Mouse (Mus musculus): ENCODE measurements around the gene Wdfy4. TPM values are rescaled to one million over a fixed set of nuclear protein-coding genes. Genes with fewer than 3 reads are reported as not detected.

Gene Wdfy4
- 1.9 and 2.8 TPM in 2 replicates for polyA plus RNA-seq (2012; rRNA removed)

GRCm38 (mm10) chr14:33185068-33185800, at the start of gene Wdfy4:
Gene Wdfy4, minus strand, starts transcription at chr14:33185508.
- DNase-seq (ENCODE audit: low spot score): no peak

DNA sequence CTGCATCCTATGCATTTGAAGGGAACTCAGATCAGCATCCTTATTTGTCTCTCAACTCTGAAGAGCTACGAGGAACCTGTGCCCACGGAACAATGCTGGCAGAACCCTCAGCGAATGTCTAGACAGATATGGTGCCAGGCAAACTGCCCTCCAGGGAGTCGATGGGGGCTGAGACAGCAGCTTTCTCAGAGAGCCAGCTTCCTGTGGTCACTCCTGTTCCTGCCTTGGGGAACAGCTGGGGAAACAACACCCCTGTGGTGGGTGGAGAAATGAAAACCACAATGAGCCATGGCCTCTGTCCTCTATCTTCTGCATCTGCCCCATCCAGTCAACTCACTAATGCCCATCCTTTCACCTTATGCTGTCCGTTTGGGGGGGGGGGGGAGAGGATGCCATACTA, 46.7 kb upstream of the Wdfy4 start:
- DNase-seq (ENCODE audit: low spot score): no peak

DNA sequence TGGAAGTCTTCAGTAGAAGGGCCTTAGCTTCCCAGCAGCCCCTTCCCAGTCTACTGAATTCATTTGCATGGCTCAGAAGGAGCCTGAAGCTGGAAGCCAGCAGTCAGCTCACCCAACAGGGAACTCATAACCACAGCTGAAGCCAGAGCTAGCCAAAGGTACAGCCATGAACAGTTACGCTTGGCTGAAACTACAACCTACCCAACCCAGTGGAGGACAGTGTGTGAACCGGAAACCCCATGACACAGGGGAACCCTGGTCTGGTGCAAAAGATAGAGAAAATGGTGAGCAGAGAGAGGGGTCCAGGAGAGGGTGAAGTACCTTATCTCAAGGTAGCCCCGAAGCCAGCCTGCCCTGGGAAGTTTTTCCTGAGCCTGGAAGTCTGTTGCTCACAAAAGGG, 46.0 kb upstream of the Wdfy4 start:
- no peak for DNase-seq (ENCODE audit: low spot score)

- DNase-seq (ENCODE audit: low spot score): no peak
These were observed 45.4 kb upstream of the Wdfy4 start for GRCm38 (mm10) chr14:33230672-33231071.

DNA sequence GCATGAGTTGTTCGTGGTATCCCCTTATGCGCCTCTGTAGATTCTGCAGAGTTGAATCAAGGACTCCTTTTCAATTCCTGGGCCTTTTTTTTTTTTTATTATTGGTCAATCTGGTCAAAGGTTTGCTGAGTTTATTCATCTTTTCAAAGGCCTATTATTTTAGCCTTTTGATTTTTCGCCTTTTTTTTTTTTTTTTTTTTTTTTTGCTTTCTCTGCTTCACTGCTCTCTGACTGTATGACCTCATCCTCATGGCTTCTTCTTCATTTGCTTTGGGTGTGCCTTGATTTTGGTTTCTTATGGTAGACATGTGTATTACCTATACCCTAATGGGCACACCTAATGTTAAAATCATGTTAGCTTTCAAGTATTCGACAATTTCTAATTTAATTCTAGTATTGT, 39.9 kb upstream of the Wdfy4 start:
- DNase-seq (ENCODE audit: low spot score): no peak

- no peak for DNase-seq (ENCODE audit: low spot score)
These were observed 31.3 kb upstream of the Wdfy4 start for GRCm38 (mm10) chr14:33216343-33217208.

DNA sequence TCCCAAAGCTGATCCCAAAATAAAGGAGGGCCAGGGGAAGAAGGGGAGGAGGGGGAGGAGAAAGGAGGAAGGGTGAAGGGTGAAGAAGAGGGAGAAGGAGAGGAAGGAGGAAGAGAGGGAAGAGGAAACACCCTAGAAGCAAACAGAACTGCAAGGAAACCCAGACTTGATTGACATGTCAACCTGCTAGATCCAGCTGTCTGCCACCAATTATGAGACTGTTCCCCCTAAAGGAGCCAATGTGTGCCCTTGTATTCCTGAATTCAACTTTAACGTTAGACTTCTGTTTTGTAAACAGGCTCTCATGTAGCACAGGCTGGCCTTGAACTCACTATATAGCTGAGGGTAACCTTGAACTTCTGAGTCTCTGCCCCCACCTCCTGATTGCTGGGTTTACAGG, 29.9 kb upstream of the Wdfy4 start:
- no peak for DNase-seq (ENCODE audit: low spot score)

DNA sequence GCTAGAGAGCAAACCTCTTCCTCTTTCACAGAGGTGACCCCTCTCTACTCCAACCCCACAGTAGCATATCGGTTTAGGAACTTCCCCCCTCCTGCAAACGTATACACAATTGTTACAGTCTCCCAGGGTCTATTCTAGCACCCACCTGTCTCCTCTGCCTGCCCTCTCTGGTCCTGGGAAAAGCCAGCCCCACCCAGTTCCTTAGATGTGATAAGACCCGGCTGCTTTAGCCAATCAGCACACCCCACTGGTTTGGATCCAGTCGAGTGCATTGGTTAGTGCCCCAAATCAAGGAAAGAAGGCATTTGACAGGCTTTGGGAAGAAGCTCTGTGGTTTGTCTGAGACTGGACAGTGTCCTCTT, 29.4 kb upstream of the Wdfy4 start:
- DNase-seq (ENCODE audit: low spot score): no peak

DNA sequence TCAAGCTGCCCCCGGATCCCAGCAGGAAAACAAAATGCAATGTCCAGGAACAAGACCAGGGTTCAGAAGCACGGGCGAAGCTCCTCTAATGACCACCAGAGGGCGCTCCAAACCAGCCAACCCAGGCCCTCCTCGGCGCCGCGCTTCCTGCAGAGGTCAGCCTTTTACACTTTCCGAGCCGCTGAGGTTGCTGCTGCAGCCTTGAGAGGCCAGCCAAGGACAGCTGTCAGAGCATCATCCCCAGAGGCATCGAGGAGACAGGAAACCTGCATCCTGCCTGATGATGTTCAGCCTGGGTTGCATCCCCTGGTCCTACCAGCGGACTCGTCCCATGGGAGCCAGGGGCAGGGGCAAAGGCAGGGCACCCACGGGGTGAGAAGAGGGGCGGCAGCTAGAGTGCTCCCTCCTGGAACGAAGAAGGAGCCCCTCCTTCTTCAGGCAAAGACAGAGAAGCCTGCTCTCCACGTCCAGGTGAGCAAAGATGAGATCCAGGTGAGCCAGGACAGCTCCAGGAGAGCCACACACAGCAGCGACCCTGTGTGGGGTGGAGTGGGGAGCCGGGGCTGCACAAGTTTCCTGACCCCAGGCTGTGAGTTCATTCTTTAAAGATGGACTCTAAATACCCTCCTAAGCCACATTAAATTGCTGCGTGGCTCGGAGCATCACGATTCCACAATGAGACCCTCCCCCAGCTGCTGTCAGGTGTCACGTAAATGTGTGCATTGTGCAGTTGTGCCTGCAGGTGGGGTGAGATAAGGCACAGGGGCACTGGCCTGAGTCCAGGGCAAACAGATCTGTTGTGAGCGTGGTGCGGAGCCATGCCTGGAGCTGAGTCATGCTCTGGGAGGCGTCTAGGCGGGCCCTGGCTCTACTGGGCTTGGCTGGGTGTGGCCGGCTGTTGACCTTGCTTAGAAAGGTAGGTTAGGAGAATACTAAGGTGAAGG, 28.8 kb upstream of the Wdfy4 start, which contains the start of gene Arhgap22:
Arhgap22 (plus strand) TSS at position 204 of the 944 bp plus-strand sequence.
- peak; percentile 70 for DNase-seq (ENCODE audit: low spot score)

DNA sequence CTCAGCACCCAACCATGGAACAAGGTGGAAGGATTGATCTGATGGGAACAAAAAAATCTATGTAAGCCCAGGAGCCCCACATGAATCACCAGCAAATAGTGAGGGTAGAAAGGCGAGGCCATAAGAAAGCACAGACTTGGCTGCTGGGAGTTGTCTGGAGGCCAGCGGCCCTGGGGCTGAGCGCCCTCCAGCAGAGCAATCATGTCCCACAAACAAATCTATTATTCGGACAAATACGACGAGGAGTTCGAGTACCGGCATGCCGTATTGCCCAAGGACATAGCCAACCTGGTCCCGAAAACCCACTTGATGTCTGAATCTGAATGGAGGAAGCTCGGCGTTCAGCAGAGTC, 27.6 kb upstream of the Wdfy4 start:
- no peak for DNase-seq (ENCODE audit: low spot score)

- no peak for DNase-seq (ENCODE audit: low spot score)
These were observed 27.1 kb upstream of the Wdfy4 start for GRCm38 (mm10) chr14:33212271-33212957.

GRCm38 (mm10) chr14:33210806-33211205, 25.5 kb upstream of the Wdfy4 start:
- DNase-seq (ENCODE audit: low spot score): no peak

DNA sequence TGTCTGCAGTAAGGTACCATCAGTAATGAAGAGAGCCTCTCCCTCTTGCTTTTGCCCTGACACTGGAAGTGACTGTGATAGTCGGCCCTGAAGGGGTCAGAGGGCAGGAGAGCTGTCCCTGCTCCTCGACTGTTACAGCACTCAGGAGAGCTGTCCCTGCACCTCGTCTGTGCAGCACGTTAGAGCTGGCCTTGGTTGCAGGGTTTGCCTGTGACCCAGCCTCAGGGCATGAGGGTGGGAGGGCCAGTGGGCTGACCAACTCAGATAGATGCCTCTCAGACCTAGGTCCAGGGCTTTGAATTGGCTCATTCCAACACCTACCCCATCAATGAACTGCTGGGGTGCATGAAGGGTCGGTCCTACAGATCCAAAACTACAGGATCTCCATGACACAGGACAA, 23.0 kb upstream of the Wdfy4 start:
- no peak for DNase-seq (ENCODE audit: low spot score)

DNA sequence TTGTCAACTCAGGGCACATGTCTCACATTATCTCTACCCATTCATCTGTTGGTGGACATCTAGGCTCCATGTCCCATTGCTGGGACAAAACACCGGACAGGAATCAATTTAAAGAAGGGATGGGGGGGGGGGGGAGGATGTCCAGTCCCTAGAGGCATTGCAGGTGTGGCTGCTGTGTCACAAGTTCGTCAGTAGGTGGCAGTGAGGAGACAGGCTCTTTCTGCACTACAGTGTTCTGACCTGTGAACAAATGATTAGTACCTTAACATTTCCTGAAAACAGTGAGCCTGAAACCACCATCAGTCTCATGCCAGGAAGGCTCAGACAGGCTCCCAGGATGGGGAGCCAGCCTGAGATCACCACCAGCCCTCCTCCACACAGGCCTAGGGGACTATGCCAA, 21.7 kb upstream of the Wdfy4 start:
- no peak for DNase-seq (ENCODE audit: low spot score)

GRCm38 (mm10) chr14:33205280-33205965, 20.1 kb upstream of the Wdfy4 start:
- DNase-seq (ENCODE audit: low spot score): no peak

DNA sequence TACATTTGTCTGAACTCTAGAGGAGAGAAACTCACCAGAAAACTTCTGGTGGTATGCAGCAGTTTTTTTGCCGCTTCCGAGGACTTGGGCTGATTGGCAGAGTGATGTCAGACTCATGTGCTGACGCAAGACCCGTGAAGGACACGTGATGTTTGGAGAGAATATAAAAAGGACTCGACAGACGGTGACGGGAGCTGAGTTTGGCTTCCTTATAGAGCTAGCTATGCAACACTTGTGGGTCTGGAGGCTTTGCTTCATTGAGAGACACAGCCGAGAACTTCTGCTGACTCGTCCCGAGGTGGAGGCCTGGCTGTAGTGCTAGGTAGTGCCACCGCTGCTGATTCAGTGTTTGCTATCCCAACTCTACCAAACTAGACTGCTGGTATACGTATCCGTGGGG, 18.5 kb upstream of the Wdfy4 start:
- no peak for DNase-seq (ENCODE audit: low spot score)

DNA sequence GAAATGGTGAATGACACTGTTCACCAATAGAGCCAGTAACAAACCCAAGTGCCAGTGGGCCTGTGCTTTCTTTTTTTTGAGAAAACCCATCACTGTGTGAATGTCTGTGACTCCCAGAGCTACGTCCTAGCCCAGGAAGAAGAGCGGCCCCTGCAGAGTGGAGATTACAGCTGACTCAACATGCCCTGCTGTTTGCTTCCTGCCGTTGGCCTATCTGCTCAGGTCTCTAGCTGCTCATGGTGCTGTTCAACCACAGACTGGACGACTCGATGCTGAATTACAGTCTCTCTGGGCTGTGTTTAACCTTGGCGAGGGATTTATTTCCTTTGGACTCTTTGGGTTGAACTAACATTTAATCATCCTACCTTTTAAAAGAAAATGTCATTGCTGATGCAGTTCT, 17.6 kb upstream of the Wdfy4 start:
- DNase-seq (ENCODE audit: low spot score): no peak

DNA sequence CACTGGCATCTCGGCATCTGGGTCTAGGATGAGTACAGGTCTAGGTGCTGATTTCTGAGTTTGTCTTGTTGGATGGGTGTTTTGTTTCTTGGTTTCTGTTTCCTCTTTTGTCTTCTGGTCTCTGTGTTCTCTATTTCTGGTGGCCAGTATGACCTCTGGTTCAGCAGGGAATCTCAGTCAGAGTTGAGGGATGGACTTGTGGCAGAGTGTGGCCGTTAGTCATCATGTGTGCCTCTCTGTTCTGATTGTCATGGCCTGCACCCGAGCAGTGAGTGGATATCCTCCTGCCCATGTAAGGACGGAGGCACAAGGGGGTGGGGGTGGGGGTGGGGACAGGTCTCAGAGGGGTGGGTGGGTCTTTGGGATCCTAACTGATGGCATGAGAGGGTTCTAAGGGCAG, 16.9 kb upstream of the Wdfy4 start:
- DNase-seq (ENCODE audit: low spot score): no peak

DNA sequence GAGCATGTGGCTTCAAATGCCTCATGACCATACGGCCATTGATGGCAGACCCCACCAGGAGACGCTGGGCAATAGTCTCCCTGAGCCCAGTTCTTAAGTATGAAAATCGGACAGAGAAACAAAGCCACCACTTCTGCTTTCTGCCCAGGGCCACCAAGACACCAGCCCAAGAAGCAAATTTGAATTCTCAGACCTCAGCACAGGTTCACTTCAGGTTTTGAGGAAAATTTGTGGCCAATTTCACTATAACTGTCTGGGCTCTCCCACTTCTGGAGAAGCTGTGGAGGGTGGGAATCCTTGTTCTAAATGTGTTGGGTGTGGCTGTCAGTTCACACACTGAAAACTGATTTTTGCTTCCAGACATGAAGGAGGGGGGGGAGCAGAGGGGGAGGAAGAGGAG, 8.9 kb upstream of the Wdfy4 start:
- DNase-seq (ENCODE audit: low spot score): no peak

GRCm38 (mm10) chr14:33193762-33194161, 8.5 kb upstream of the Wdfy4 start:
- no peak for DNase-seq (ENCODE audit: low spot score)

DNA sequence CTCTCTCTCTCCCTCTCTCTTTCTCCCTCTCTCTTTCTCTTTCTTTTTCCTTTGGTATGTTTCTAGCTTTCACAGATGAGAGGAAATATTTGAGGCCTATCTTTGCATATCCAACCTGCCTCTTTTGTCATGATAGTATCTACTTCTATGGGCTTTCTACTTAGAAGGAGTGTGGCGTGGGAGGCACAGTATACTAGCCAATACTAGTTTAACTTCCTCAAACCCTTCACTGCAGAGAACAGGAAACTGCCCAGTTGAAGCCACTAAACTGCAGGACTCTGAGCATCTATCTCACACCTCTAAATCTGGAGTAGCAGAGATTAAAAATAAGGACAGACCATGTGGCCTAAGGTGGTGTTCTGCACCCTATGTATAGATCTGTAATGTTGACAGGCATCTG, 5.3 kb upstream of the Wdfy4 start:
- DNase-seq (ENCODE audit: low spot score): no peak
